Mouse (Mus musculus) layer of hippocampus, postnatal 14 days (tissue): ENCODE data around the gene Rock2. TPM values are rescaled to one million over a fixed set of nuclear protein-coding genes. Genes with fewer than 3 reads are reported as not detected.

ENCODE experiments used
- DNase-seq, 2 experiments: peaks; one replicate each; pipeline ENCODE4 v3.0.0; 2021 to 2022; ENCODE audit warnings: low spot score in 2 of 2, mixed read lengths in 1 of 2
- total RNA-seq, 2 experiments: library from RNA; stranded (reverse); gene quantifications; 2 replicates each; pipeline ENCODE4 v1.2.3; 2021

Rock2 gene
- total RNA-seq, 2 experiments from 2014 or later, result 99.1 to 100 TPM

GRCm38 (mm10) chr12:16898221-16898620 lies 3.5 kb downstream of the Rock2 start:
- no peak for DNase-seq

- DNase-seq, result no peak
Measured at GRCm38 (mm10) chr12:16898790-16899189, 4.1 kb downstream of the Rock2 start.

- DNase-seq, result no peak
Measured at GRCm38 (mm10) chr12:16900625-16901222, 6.0 kb downstream of the Rock2 start.

- DNase-seq, result no peak
Measured at GRCm38 (mm10) chr12:16903949-16904635, 9.4 kb downstream of the Rock2 start.

GRCm38 (mm10) chr12:16907282-16907846 lies 12.7 kb downstream of the Rock2 start:
- no peak for DNase-seq

GRCm38 (mm10) chr12:16907953-16908648 lies 13.4 kb downstream of the Rock2 start:
- no peak for DNase-seq

- DNase-seq, result no peak
Measured at GRCm38 (mm10) chr12:16911524-16911923, 16.8 kb downstream of the Rock2 start.

- no peak for DNase-seq
Measured at GRCm38 (mm10) chr12:16912600-16912999, 17.9 kb downstream of the Rock2 start.

GRCm38 (mm10) chr12:16920186-16920860 lies 25.6 kb downstream of the Rock2 start:
- no peak for DNase-seq

GRCm38 (mm10) chr12:16927889-16928288 lies 33.2 kb downstream of the Rock2 start:
- no peak for DNase-seq

GRCm38 (mm10) chr12:16934423-16934822 lies 39.7 kb downstream of the Rock2 start:
- no peak for DNase-seq

- no peak for DNase-seq
Measured at GRCm38 (mm10) chr12:16941976-16942375, 47.3 kb downstream of the Rock2 start.

- no peak for DNase-seq
Measured at GRCm38 (mm10) chr12:16948239-16948638, 53.5 kb downstream of the Rock2 start.

GRCm38 (mm10) chr12:16958851-16959250 lies 64.2 kb downstream of the Rock2 start:
- no peak for DNase-seq

- no peak for DNase-seq
Measured at GRCm38 (mm10) chr12:16963354-16963753, 68.7 kb downstream of the Rock2 start.

- DNase-seq, result no peak
Measured at GRCm38 (mm10) chr12:16966811-16967210, 72.1 kb downstream of the Rock2 start.

- no peak for DNase-seq
Measured at GRCm38 (mm10) chr12:16977120-16977519, 82.4 kb downstream of the Rock2 start.

- no peak for DNase-seq
Measured at GRCm38 (mm10) chr12:16985778-16986177, 91.1 kb downstream of the Rock2 start.

GRCm38 (mm10) chr12:16991376-16991775 lies 96.7 kb downstream of the Rock2 start:
- no peak for DNase-seq

GRCm38 (mm10) chr12:16992355-16992754 lies 97.7 kb downstream of the Rock2 start:
- no peak for DNase-seq

GRCm38 (mm10) chr12:16994291-16994690 lies 99.6 kb downstream of the Rock2 start:
- no peak for DNase-seq
